Mouse (Mus musculus): ENCODE measurements around the gene Ubald2.
"Not testable (repeated sequence)": the region's sequence is repeated elsewhere in the genome, so short reads cannot be mapped to it uniquely, and the experiment has no call there.

Gene Ubald2

DNA sequence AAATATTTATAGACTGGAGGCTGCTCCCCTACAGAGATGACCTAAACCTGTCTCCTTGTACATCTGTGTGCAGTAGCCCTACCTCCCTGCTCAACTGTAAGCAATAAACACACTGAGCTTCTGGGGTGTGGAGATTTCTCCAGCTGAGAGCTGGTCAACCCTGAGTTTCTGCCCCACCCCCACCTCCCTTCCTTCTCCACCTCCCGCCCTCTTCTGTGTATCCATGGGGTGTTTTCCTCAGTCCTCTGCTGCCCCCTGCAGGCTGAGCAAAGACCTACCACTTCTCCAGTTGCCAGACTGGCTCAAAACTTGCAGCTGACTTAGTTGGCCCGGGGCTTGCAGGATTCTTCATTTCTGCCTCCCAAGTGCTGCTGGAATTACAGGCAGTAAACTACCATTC, 29.9 kb downstream of the Ubald2 start:
- peak; percentile 86 to 92 for DNase-seq

DNA sequence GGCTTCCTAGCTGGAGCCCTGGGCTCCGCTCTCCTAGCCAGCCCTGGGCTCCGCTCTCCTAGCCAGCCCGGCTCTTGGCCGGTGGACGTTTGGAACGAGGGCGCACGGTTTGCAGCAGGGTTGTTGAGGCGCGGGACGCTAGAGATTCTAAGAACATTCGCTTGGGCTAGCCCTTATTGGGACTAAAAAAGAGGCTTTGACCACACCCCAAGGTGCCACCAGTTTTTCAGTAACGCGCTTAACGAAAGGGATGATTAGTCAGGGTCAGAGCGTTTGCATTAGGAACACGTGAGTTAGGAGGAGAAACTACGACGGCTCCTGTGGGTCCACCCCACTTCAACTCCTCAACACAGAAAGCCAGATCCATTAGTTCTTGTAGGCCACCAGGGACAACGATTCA, 32.2 kb downstream of the Ubald2 start, which contains the start of gene Qrich2:
Qrich2 (minus strand) TSS at position 101 of the 400 bp plus-strand sequence.
- DNase-seq: no peak

DNA sequence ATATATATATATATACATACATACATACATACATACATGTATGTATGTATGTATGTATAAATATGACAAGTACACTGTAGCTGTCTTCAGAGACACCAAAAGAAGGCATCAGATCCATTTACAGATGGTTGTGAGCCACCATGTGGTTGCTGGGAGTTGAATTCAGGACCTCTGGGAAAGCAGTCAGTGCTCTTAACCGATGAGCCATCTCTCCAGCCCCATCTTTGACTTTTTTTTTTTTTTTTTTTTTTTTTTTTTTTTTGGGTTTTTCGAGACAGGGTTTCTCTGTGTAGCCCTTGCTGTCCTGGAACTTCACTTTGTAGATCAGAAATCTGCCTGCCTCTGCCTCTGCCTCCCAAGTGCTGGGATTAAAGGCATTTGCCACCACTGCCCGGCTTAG, 34.4 kb downstream of the Ubald2 start:
- not testable (repeated sequence) for DNase-seq

DNA sequence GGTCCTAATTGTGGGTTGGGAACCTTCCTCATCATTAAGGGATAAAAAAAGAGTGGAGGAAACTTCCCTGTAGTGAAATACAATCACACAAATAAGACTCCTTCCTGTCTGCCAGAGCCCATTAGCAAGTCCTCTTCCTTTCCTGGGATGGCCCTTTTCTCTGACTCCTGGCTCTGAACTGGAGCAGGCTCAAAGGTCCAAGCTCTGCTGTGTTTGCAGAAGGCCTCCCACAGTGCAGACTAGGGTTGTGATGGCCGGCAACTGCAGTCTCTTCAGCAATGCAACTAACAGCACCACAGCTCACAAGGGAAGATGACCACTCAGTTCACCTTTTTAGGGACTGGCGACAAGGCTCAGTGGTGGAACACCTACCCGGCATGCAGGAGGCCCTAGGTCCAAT, 36.4 kb downstream of the Ubald2 start:
- DNase-seq: no peak

DNA sequence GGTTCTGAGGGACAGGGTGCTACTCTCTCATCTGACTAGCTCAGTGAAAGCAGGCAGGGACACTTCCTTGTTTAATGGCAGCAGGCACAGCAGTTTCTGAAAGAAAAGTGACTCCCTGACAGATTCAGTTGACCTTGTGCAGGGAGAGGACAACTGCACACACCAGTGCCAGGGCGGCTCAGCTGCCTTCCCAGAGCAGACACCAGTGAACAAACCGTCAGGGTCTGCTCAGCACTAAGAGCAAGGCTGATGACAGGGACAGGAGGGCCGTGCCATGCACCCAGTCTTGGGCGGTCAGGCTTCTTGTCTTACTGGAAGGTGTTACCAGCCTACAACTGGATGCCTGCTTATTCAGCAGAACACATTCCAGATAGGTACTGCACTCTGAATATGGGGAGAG, 37.0 kb downstream of the Ubald2 start:
- no peak for DNase-seq

DNA sequence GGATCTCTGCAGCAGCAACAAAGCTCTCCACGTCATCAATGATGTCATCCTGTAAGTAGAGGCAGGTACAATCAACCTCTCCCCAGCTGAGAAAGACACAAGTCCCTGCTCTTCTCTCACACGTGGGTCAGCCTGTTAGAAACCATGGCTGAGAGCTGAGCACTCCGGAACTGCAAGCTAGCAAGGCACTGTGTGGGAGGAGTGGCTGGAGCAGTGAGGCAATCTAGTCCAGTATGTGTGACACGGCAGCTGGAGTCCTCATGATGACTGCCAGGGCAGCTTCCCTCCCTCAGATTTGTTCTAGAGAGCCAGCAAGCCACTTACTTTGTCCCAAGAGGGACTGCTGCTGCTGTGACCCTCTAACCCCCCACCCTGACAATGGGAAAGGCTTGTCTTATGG, 38.4 kb downstream of the Ubald2 start:
- no peak for DNase-seq

DNA sequence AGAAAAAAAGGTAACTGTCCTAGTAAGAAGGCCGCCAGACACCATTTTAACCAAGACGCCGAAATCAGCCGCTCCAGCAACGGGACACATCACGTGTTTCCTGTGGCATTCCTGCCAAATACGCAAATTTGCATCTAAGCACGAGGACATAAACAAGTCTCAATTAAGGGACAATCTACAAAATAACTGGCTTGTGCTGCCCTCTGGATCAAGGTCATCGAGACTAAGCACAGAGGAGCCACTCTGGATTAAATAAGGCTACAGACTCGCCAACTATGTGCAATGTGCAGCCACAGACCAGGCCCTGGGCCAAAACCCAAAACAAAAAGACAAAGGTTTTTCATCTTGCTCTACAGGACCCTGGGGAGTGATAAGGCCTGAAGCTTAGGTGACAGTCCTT, 42.1 kb downstream of the Ubald2 start:
- no peak for DNase-seq

DNA sequence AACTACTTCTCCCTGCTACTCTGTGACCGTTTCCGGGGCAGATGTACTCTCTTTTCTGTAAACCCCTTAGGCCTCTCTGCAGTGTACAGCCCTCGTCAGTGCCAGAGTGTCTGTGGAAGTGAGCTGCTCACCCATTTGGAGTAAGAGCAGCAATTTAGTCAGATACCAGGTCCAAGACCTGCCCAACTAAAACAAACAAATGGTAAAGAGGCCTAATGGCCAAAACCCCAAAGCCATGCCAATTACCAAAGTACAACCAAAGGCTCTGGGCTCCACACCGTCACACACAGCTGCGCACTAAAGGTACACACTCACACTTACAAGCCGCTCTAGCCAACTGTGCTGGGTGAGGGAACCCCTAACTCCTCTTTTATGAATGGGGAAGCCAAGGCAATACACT, 42.8 kb downstream of the Ubald2 start:
- DNase-seq: no peak

DNA sequence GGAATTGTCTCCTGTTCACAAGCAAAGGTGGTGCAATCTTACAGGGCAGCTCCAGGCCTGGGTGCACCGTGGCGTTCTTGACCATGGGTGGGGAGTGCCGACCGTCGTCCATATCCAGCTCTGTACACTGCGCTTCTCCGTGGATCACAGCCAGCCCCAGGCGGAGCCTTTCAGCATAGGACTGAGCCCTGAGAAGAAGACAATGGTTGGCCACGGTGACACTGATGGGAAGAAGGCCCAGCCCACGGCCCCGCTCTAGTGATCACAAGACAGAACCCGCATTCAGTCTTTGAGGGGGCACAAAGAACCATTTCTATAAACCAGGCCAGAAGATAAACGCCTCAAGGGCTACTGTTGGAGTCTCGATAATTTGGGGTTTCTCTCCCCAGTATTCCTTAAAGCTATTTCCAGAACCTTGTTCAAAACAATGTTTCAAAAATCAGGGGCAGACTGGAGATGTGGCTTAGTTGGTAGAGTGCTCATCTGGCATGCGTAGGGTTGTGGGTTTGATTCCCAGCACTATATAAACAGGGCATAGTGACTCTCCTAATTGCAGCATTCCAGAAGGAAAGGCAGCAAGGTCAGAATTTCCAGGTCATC, 43.4 kb downstream of the Ubald2 start:
- DNase-seq: no peak

DNA sequence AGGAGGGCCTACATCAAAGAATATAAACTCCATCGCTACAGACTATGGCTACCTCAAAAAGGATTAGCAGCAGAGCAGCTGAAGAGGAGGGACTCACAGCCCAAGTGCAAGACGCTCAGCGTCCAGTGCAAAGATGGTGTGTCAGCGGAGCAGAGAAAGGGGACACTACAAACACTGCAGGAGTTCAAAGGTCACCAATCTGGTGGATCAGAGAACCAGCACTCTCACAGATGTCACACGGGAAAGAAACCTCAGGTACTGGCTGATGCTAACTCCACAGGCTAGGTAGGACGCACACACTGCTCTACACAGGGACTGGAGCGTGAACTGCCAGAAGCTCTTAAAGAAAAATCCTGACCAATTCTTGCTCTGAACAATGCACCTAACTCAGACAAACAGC, 45.1 kb downstream of the Ubald2 start:
- no peak for DNase-seq

DNA sequence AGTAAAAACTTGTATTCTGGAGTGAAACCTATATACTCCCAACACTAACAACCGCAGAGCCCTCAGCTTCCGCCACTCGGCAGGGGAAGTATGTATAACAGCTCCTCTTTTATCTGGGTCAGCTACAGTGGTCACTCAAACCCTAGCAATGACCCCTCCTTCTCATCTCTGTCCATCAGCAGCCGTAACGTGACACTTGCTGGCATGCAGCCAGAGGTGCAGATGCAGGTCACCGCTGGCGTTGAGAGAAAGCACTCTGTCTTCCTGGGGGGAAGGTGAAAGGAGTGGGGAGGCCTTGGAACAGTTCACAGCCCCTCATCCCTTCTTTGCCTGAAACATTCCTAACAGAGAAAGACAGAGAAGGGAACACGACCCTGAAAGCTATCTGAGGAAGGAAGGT, 45.9 kb downstream of the Ubald2 start:
- no peak for DNase-seq

DNA sequence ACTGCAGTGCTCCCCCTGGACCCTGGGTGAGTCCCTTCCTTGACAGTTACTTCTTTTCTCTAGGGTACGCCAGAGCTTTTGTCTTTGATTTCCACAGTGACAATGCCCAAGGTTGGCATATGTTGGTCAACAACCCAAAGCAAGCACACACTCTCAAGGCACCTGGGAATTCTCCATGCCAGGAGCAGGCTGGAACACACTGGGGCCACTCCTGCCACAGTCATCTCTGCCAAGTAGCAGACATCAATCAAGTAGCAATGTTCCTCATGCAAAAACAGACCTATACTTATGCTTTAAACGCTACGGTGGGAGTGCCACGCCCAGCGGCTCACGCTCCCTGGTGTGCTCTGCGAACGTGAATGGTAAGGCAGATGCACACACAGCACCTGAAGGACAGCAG, 47.1 kb downstream of the Ubald2 start:
- peak; percentile 43 to 58 for DNase-seq

DNA sequence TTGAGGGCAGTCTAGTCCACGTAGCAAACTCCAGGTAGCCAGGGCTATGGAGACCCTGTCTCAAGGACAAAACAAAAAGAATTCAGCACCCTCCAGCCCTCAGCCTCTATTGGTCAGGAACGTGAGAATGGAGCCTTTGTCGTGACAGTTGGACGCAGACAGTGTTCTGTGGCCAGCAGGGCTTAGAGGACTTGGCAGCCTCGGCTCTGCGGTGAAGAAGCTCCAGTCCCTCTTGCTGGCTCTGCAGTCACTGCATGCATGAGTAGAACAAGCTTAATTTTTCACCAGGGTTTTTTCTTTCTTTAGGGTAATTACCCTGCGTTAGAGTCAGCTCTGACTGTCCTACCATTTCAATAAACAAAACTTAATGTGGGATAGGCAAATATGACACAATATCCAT, 47.9 kb downstream of the Ubald2 start:
- peak; percentile 66 to 72 for DNase-seq

DNA sequence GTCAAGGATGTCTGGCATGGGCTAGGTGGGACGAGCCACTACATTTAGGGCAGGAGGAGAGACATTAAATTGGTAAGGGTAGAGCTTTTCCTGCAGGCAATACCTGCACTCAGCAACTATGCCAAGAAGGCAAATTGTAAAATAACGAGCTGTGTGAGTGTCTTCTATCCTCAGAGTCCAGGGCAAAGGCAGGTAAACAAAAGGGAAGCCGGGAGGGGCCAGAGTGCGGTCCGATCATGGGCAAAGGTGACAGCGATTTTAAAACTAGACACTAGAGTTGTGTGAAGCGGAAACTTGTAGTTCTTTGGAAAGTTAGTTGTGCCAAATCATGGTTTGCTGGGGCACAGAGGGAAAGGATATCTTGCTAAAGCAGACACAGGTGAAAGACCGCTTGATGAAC, 50.4 kb downstream of the Ubald2 start:
- no peak for DNase-seq

DNA sequence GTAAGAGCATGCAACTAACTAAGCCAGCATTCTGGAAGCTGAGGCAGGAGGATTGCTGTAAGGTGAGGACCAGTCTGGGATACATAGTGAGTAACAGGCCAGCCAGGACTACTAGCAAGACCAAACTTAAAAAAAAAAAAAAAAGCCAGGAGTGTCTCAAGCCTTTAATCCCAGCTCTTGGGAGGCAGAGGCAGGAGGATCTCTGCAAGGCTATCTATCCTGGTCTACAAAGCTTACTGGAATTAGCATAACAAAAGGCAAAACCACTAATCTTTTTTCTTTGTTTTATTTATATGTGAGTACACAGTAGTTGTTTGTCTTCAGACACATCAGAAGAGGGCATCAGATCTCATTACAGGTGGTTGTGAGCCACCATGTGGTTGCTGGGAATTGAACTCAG, 54.3 kb downstream of the Ubald2 start:
- no peak for DNase-seq
